Mouse (Mus musculus) limb, embryonic 13.5 days (tissue): ENCODE data around the gene Lce1a2. TPM values are rescaled to one million over a fixed set of nuclear protein-coding genes. Genes with fewer than 3 reads are reported as not detected.
"Not testable (repeated sequence)": the region's sequence is repeated elsewhere in the genome, so short reads cannot be mapped to it uniquely, and the experiment has no call there.

Experiments
- ATAC-seq: fragments of 200-750 bp; cut with Nextera tagmentation; 2 replicates; pipeline ENCODE4 v1.8.0; 2017; ENCODE audit warnings: low read depth, moderate number of reproducible peaks, moderate TSS enrichment; ENCODE audit not compliant: low FRiP score
- H3K27ac ChIP-seq: fragments of 300-500 bp; sonication (generic); 2 replicates; pipeline ENCODE4 v1.5.1; 2015; ENCODE audit warnings: inconsistent platforms, mild to moderate bottlenecking, moderate library complexity
- H3K27me3 ChIP-seq: fragments of 300-500 bp; sonication (generic); 2 replicates; pipeline ENCODE4 v1.6.1; 2015; ENCODE audit warnings: mild to moderate bottlenecking, inconsistent platforms
- H3K36me3 ChIP-seq: fragments of 300-500 bp; sonication (generic); 2 replicates; pipeline ENCODE4 v1.6.1; 2015; ENCODE audit warnings: inconsistent platforms, mild to moderate bottlenecking, moderate library complexity
- H3K4me1 ChIP-seq: fragments of 300-500 bp; sonication (generic); 2 replicates; pipeline ENCODE4 v1.6.1; 2015; ENCODE audit warnings: inconsistent platforms
- H3K4me2 ChIP-seq: fragments of 300-500 bp; sonication (generic); replicated peaks from 2 replicates; pipeline ENCODE4 v1.6.1; 2015; ENCODE audit warnings: inconsistent platforms, mild to moderate bottlenecking, moderate library complexity
- H3K4me3 ChIP-seq: fragments of 300-500 bp; sonication (generic); 2 replicates; pipeline ENCODE4 v1.5.1; 2015; ENCODE audit warnings: moderate library complexity, mild to moderate bottlenecking, inconsistent platforms
- H3K9ac ChIP-seq: fragments of 300-500 bp; sonication (generic); 2 replicates; pipeline ENCODE4 v1.6.1; 2015; ENCODE audit warnings: mild to moderate bottlenecking, inconsistent platforms
- H3K9me3 ChIP-seq: fragments of 300-500 bp; sonication (generic); 2 replicates; pipeline ENCODE4 v1.6.1; 2016; ENCODE audit warnings: inconsistent platforms
- WGBS: fragments of 180-500 bp; shearing (Covaris S2); methylation state at CpG from one replicate; pipeline ENCODE4 v1.1.7; 2015; 5-methylcytosine and 5-hydroxymethylcytosine counted together
- polyA plus RNA-seq: library from polyadenylated mRNA; unstranded; fragments of >200 nt; fragmentation: Nextera tagmentation; extraction: Ambion mirVana; gene quantifications from 2 replicates; pipeline ENCODE4 v1.2.1, GENCODE M21; 2015

Gene Lce1a2
- polyA plus RNA-seq, result not detected in 2 replicates

DNA sequence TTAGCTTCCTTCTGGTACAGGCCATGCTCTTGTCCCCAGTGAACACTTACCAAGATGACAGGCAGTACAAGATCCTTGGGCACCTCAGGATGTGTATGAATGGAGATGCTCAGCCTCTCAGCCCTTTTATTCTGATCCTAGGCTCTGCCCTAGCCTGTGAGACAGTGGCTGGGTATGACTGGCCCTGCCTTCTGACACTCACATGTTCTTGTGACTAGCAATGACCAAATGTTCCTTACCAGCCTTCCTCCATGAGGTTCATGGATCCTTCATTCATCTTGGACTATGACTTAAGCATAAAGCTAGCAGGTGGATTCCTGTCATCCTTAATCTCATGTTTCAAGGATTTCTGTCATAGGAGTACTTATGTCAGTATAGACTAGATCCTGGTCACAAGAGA is at the start of gene Lce1a2:
Lce1a2 (minus strand) TSS at position 101 of the 400 bp plus-strand sequence.
- Histone ChIP-seq H3K9ac (no peak within 1 kb of the TSS), H3K27me3 (no peaks in the 10 kb centered on the region), H3K4me1 (no peaks in the 10 kb centered on the region), H3K4me2 (no peak within 1 kb of the TSS), H3K36me3 (no peaks in the 10 kb centered on the region), H3K9me3 (no peaks in the 10 kb centered on the region), H3K4me3 (no peak within 1 kb of the TSS), H3K27ac (no peak within 1 kb of the TSS)
- no peak for ATAC-seq

DNA sequence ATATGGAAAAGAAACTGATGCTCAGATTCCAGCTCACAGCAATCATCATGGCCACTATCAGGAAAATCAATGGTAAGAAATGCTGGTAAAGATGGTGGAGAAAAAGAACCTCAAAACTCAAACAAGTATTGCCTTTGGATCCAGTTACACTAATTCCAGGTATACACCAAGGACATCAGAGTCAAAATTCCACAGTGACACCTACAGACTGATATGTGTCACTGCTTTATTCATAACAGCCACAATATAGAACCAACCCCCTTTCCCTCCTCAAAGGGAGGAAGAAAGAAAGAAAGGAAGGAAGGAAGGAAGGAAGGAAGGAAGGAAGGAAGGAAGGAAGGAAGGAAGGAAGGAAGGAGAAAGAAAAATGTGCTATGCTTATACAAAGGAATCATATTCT is 45.0 kb upstream of the Lce1a2 start:
- no peaks in the 10 kb centered on the region for H3K27me3 ChIP-seq
- no peak overlapping the region for H3K4me2 ChIP-seq
- no peaks in the 10 kb centered on the region for H3K4me1 ChIP-seq
- H3K9me3 ChIP-seq, result no peaks in the 10 kb centered on the region
- H3K27ac ChIP-seq, result no peak overlapping the region
- no peak for ATAC-seq
- no peak overlapping the region for H3K9ac ChIP-seq
- H3K36me3 ChIP-seq, result no peaks in the 10 kb centered on the region
- H3K4me3 ChIP-seq, result no peak overlapping the region

DNA sequence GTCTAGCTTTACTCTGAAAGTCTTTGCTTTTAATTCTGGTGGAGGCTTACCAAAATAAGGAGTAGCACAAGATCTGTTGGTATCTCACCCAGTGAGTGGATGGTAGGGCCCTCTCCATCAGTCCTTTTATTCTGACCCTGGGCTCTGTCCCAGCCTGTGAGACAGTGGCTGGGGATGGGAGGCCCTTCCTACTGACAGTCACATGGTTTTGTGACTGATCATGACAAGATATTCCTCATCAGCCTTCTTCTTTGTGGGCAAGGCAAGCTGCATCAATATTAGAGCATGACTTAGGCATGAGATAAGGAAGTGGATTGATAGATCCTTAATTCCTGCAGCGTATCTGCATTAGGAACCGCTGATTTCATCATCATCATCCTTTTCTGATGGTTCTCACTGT is 38.9 kb upstream of the Lce1a2 start, which contains the start of gene Lce1e:
Lce1e (minus strand) TSS at position 101 of the 400 bp plus-strand sequence.
- no peaks in the 10 kb centered on the region for H3K4me1 ChIP-seq
- WGBS, result 81% methylated on average over 2 of the region's 2 CpGs
- H3K9ac ChIP-seq, result no peak within 1 kb of the TSS
- no peaks in the 10 kb centered on the region for H3K27me3 ChIP-seq
- no peak within 1 kb of the TSS for H3K27ac ChIP-seq
- no peak within 1 kb of the TSS for H3K4me2 ChIP-seq
- H3K36me3 ChIP-seq, result no peaks in the 10 kb centered on the region
- no peak for ATAC-seq
- H3K9me3 ChIP-seq, result no peaks in the 10 kb centered on the region
- no peak within 1 kb of the TSS for H3K4me3 ChIP-seq

DNA sequence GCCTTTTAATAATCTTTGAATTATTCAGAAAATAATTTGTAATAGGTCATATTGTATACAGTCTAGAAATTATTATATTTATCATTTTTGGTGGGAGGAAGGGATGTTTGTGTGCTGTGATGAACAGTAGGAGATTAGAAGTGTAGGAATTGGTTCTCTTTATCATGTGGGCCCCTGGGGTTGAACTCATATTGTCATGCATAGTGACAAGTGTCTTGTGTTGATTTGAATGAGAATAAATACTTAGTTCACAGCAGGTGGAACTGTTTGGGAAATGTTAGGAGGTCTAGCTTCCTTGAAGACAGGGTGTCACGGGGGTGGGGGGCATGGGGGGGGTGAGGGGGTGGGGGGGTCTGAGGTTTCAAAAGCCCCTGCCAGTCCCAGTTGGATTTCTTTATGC is 24.5 kb upstream of the Lce1a2 start:
- Histone ChIP-seq H3K36me3 (no peaks in the 10 kb centered on the region), H3K27me3 (no peaks in the 10 kb centered on the region), H3K4me3 (no peak overlapping the region), H3K9ac (no peak overlapping the region), H3K4me2 (no peak overlapping the region), H3K4me1 (no peaks in the 10 kb centered on the region), H3K27ac (no peak overlapping the region), H3K9me3 (no peaks in the 10 kb centered on the region)
- WGBS, result 50% methylated on average over 1 of the region's 1 CpGs
- no peak for ATAC-seq

DNA sequence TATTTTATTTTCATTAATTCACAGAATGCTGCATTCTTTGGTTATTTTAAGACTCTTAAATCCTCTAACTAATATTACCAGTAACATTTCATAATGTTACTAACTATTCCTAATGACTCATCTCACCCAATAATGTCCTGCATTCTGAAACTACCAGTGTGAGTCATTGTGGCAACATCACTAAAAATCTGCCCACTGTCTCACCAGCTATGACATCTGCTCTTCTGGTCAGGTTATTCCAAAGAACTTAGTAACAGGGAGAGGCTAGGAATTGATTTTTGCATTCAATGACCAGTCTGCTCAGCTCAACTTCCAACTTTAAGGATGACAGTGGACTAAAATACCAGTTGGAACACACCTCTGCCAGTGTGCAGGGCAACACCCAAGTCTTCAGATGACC is 21.6 kb upstream of the Lce1a2 start:
- H3K9ac ChIP-seq, result no peak overlapping the region
- no peaks in the 10 kb centered on the region for H3K36me3 ChIP-seq
- H3K27ac ChIP-seq, result no peak overlapping the region
- H3K4me3 ChIP-seq, result no peak overlapping the region
- no peaks in the 10 kb centered on the region for H3K9me3 ChIP-seq
- ATAC-seq, result no peak
- H3K4me2 ChIP-seq, result no peak overlapping the region
- H3K27me3 ChIP-seq, result no peaks in the 10 kb centered on the region
- no peaks in the 10 kb centered on the region for H3K4me1 ChIP-seq

DNA sequence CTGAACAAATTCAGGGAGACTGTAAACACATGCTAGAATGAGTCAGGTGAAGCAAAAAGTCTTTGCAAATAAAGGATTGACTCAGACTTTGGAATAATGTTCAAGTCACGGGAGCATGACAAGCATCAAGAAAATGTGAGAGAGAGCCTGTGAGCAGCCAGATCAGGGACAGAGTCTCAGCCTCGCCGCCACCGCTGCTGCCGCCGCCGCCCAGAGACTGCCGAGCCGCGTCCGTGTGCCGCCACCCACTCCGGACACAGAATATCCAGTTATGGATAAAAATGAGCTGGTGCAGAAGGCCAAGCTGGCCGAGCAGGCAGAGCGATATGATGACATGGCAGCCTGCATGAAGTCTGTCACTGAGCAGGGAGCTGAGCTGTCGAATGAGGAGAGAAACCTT is 19.0 kb upstream of the Lce1a2 start:
- 77% methylated on average over 16 of the region's 16 CpGs for WGBS
- not testable (repeated sequence) for H3K9me3 ChIP-seq, H3K4me3 ChIP-seq, H3K4me2 ChIP-seq, H3K27me3 ChIP-seq, H3K36me3 ChIP-seq, H3K4me1 ChIP-seq, ATAC-seq, H3K9ac ChIP-seq, H3K27ac ChIP-seq

DNA sequence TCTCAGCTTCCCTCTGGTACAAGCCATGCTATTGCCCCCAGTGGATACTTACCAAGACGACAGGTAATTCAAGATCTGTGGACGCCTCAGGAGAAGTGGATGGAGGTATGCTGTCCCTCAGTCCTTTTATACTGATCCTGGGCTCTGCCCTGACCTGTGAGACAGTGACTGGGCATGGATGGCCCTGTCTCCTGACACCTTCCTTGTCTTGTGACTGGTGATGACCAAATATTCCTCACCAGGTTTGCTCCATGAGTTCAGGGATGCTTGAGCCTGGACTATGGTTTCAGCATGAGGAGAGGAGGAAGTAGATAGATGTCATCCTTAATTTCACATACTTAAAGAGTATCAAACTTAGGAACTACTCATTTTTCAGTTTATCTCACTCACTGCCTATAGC is 17.0 kb upstream of the Lce1a2 start, which contains the start of gene Lce1d:
Lce1d (minus strand) TSS at position 101 of the 400 bp plus-strand sequence.
- Histone ChIP-seq H3K9ac (no peak within 1 kb of the TSS), H3K4me1 (no peaks in the 10 kb centered on the region), H3K27ac (no peak within 1 kb of the TSS), H3K27me3 (no peaks in the 10 kb centered on the region), H3K36me3 (no peaks in the 10 kb centered on the region), H3K4me2 (no peak within 1 kb of the TSS), H3K4me3 (no peak within 1 kb of the TSS), H3K9me3 (no peaks in the 10 kb centered on the region)
- 58% methylated on average over 2 of the region's 2 CpGs for WGBS
- ATAC-seq, result no peak

DNA sequence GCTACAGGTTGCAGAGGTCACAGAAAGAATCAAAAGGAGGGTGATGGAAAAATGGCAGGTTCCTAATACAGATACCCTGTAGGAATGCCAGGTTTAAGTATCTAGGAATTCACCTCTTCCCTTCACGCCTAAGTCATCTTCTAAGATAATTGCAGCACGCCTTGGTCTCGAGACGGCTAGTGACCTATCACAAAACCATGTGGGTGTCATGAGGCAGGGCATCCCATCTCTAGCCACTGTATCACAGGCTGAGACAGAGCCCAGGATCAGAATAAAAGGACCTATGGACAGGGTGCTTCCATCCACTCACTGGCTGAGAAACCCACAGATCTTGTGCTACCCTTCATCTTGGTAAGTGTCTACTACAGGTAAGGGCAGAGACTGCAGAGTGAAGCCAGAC is 8.8 kb upstream of the Lce1a2 start, which contains the start of gene Lce1c:
Lce1c (plus strand) TSS at position 301 of the 400 bp plus-strand sequence.
- Histone ChIP-seq H3K36me3 (no peaks in the 10 kb centered on the region), H3K9me3 (no peaks in the 10 kb centered on the region), H3K4me2 (no peak within 1 kb of the TSS), H3K27ac (no peak within 1 kb of the TSS), H3K4me3 (no peak within 1 kb of the TSS), H3K27me3 (no peaks in the 10 kb centered on the region), H3K9ac (no peak within 1 kb of the TSS), H3K4me1 (no peaks in the 10 kb centered on the region)
- 78% methylated on average over 4 of the region's 4 CpGs for WGBS
- ATAC-seq, result no peak

DNA sequence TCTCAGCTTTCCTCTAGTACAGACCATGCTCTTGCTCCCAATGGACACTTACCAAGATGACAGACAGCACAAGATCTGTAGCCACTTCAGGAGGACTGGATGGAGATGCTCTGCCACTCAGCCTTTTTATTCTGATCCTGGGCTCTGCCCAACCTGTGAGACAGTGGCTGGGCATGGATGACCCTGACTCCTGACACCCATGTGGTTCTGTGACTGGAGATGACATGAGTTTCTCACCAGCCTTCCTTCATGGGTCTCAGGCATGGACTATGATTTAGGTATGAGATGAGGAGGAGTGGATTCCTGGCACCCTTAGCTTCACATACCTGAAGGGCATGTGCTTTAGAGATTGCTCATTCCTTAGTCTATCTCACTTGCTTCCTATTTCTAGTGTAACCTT is 13.3 kb downstream of the Lce1a2 start, which contains the start of gene Lce1b:
Lce1b (minus strand) TSS at position 101 of the 400 bp plus-strand sequence.
- ATAC-seq, result no peak
- H3K9me3 ChIP-seq, result no peaks in the 10 kb centered on the region
- no peak within 1 kb of the TSS for H3K27ac ChIP-seq
- no peaks in the 10 kb centered on the region for H3K27me3 ChIP-seq
- no peaks in the 10 kb centered on the region for H3K4me1 ChIP-seq
- H3K4me2 ChIP-seq, result no peak within 1 kb of the TSS
- no peak within 1 kb of the TSS for H3K4me3 ChIP-seq
- H3K36me3 ChIP-seq, result no peaks in the 10 kb centered on the region
- H3K9ac ChIP-seq, result no peak within 1 kb of the TSS

DNA sequence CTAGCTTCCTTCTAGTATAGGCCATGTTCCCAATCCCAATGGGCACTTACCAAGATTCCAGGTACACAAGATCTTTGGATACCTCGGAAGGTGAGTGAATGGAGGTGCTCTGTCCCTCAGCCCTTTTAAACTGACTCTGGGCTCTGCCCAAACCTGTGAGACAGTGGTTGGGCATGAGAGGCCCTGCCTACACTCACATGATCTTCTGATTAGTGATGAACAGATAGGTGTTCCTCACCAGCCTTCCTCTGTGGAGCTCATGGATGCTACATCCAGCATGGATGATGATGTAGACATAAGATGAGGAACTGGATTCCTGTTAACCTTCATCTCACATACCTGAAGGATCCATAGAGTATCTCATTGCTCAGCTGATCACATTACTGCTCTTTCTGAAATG is 21.9 kb downstream of the Lce1a2 start, which contains the start of gene Lce1a1:
Lce1a1 (minus strand) TSS at position 101 of the 400 bp plus-strand sequence.
- H3K4me1 ChIP-seq, result no peaks in the 10 kb centered on the region
- H3K27me3 ChIP-seq, result no peaks in the 10 kb centered on the region
- H3K27ac ChIP-seq, result no peak within 1 kb of the TSS
- H3K4me2 ChIP-seq, result no peak within 1 kb of the TSS
- H3K9ac ChIP-seq, result no peak within 1 kb of the TSS
- no peak within 1 kb of the TSS for H3K4me3 ChIP-seq
- no peak for ATAC-seq
- no peaks in the 10 kb centered on the region for H3K36me3 ChIP-seq
- no peaks in the 10 kb centered on the region for H3K9me3 ChIP-seq
- 92% methylated on average over 1 of the region's 1 CpGs for WGBS

DNA sequence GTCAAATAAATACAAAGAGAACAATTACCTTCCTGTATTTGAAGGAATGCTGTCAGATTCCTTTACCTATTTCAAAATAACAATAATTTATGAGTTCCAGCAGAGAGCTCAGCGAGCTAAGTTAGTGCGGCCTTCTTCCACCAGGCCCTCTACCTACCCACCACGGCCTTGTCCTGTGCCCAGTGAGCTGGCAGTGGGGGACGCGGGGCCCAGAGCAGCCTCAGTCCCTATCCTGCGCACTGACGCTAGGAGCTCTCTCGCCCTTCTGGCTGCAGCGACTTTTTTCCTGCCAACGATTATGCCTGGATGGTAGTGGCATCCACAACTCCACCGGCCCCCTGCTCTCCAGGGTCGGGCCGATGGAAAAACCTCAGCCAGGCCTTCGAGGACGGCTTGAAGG is 30.3 kb downstream of the Lce1a2 start:
- H3K9ac ChIP-seq, result no peak overlapping the region
- no peak overlapping the region for H3K4me3 ChIP-seq
- H3K9me3 ChIP-seq, result no peaks in the 10 kb centered on the region
- H3K27ac ChIP-seq, result no peak overlapping the region
- WGBS, result 89% methylated on average over 15 of the region's 15 CpGs
- H3K27me3 ChIP-seq, result no peaks in the 10 kb centered on the region
- no peaks in the 10 kb centered on the region for H3K4me1 ChIP-seq
- no peak overlapping the region for H3K4me2 ChIP-seq
- no peak for ATAC-seq
- no peaks in the 10 kb centered on the region for H3K36me3 ChIP-seq

DNA sequence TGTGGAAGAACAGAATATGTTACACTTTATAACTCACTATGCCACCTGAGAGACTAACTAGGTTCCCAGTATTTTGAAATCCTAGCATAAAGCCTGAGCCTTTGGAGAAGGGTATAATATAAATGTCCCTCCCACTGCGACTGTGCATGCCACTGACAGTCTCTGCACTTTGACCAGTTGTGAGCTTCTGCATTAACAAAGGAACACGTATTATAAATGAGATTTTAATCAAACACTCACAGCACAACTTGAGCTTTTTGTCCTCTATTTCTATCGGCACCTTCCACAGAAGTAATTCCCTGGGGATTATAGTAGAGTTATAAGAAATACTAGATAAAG is 31.5 kb downstream of the Lce1a2 start:
- no peak overlapping the region for H3K9ac ChIP-seq
- WGBS, result 78% methylated on average over 3 of the region's 3 CpGs
- no peak for ATAC-seq
- no peaks in the 10 kb centered on the region for H3K4me1 ChIP-seq
- no peak overlapping the region for H3K27ac ChIP-seq
- H3K36me3 ChIP-seq, result no peaks in the 10 kb centered on the region
- H3K27me3 ChIP-seq, result no peaks in the 10 kb centered on the region
- H3K9me3 ChIP-seq, result no peaks in the 10 kb centered on the region
- no peak overlapping the region for H3K4me3 ChIP-seq
- no peak overlapping the region for H3K4me2 ChIP-seq

DNA sequence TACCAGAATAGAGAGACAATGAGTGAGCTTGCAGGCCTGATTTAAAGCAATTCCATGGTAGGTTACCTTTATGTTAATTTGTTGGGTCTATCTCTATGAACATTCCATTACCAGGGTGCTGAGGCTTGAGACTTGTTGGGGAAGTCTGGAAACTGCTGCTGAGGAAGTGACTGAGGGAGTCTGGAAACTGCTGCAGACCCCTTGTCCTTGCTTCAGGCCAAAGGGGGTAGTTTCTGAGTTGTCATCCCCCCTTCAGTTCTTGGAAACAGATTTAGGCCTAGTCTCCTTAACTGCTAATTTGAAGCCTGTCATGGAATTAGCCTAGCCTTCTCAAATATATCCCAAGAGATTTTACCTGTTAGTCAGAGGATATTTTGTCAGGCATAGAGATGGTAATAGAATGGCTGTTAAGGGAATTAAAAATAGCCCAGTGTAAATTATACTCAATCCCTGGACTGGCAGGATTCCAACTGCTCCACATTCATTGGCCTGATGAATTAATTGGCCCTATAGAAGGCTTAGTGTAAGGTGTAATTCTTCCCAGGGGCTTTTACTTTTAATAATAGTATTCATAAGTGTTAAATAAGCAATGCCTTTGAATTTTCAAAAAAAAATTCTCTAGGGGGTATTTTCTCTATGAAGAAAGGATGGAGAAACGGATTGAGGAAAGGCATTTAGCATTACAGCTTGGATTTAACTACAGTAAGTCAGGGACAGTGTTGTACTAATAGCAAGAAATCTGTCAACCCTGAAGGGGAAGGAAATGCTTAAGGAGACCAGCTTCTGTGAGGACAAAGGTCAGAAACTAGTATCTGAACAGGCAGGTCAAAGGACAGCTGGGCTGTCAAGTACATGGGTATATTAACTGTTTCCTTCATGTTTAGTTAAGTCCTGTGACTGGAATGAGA is 32.1 kb downstream of the Lce1a2 start:
- no peak overlapping the region for H3K27ac ChIP-seq
- no peak; the same call in 1 of the 2 replicates for ATAC-seq
- H3K27me3 ChIP-seq, result no peaks in the 10 kb centered on the region
- no peak overlapping the region for H3K4me2 ChIP-seq
- no peak overlapping the region for H3K9ac ChIP-seq
- H3K36me3 ChIP-seq, result no peaks in the 10 kb centered on the region
- WGBS, result 27% methylated on average over 1 of the region's 1 CpGs
- H3K9me3 ChIP-seq, result no peaks in the 10 kb centered on the region
- no peak overlapping the region for H3K4me3 ChIP-seq
- no peaks in the 10 kb centered on the region for H3K4me1 ChIP-seq
